Mouse (Mus musculus) heart, adult 8-10 months (tissue): ENCODE data around the gene Gabrr2. TPM values are rescaled to one million over a fixed set of nuclear protein-coding genes. Genes with fewer than 3 reads are reported as not detected.

Source experiments
- total RNA-seq, 4 experiments: library from RNA; stranded (reverse); gene quantifications; 2 replicates each; pipeline ENCODE4 v1.2.4; 2022

Gene Gabrr2
- total RNA-seq, 4 experiments from 2014 or later, result 1.8 to 2.6 (median 1.9) TPM

Other genes starting within 250 kb of the Gabrr2 start
- gene Ankrd6, start 112.2 kb upstream of the Gabrr2 start, total RNA-seq, result 1 to 10 TPM; 4.0 to 6.2 (median 5.1) TPM
- gene Rragd, start 80.0 kb upstream of the Gabrr2 start, total RNA-seq, result 100 to 1,000 TPM in 3 of 4 experiments, 10 to 100 TPM in 1; 92.6 to 118 (median 111) TPM
- gene Ube2j1, start 31.6 kb upstream of the Gabrr2 start, total RNA-seq, result 10 to 100 TPM; 35.4 to 40.8 (median 39.8) TPM
- gene Gabrr1, start 69.5 kb downstream of the Gabrr2 start, total RNA-seq, result 1 to 10 TPM in 1 of 4 experiments, under 1 TPM in 3; 0.38 to 1.0 (median 0.62) TPM
- gene Pm20d2, start 126.7 kb downstream of the Gabrr2 start, total RNA-seq, result 10 to 100 TPM; 69.3 to 75.5 (median 72.3) TPM
- gene Srsf12, start 146.0 kb downstream of the Gabrr2 start, total RNA-seq, result not detected
- 100 to 1,000 TPM; 105 to 165 (median 142) TPM for gene Pnrc1, start 227.2 kb downstream of the Gabrr2 start, total RNA-seq
- 10 to 100 TPM in 1 of 4 experiments, 1 to 10 TPM in 3; 8.7 to 10.4 (median 9.3) TPM for gene Rngtt, start 247.3 kb downstream of the Gabrr2 start, total RNA-seq